Mouse (Mus musculus) intestine, embryonic 14.5 days (tissue): ENCODE data around the gene Alk. TPM values are rescaled to one million over a fixed set of nuclear protein-coding genes. Genes with fewer than 3 reads are reported as not detected.

Experiments
- ATAC-seq: fragments of 200-750 bp; cut with Nextera tagmentation; replicated peaks from 2 replicates; pipeline ENCODE4 v1.8.0; 2017; ENCODE audit warnings: low read depth, moderate number of reproducible peaks, moderate TSS enrichment, moderate library complexity; ENCODE audit not compliant: low FRiP score, low TSS enrichment
- DNase-seq: peaks from one replicate; pipeline ENCODE4 v3.0.0-alpha.2; 2018; ENCODE audit warnings: low spot score
- H3K27ac ChIP-seq: fragments of 300-500 bp; sonication (generic); 2 replicates; pipeline ENCODE4 v1.5.1; 2014; ENCODE audit warnings: low read depth, mild to moderate bottlenecking, control low read depth
- H3K27me3 ChIP-seq: fragments of 300-500 bp; sonication (generic); replicated peaks from 2 replicates; pipeline ENCODE4 v1.6.1; 2014; ENCODE audit warnings: low read length, control low read depth; ENCODE audit not compliant: control insufficient read depth, insufficient read depth
- H3K36me3 ChIP-seq: fragments of 300-500 bp; sonication (generic); 2 replicates; pipeline ENCODE4 v1.6.1; 2014; ENCODE audit warnings: low read length, control low read depth; ENCODE audit not compliant: control insufficient read depth, insufficient read depth
- H3K4me1 ChIP-seq: fragments of 300-500 bp; sonication (generic); replicated peaks from 2 replicates; pipeline ENCODE4 v1.6.1; 2014; ENCODE audit warnings: low read length, control low read depth, mixed read lengths; ENCODE audit not compliant: control insufficient read depth, insufficient read depth
- H3K4me2 ChIP-seq: fragments of 300-500 bp; sonication (generic); 2 replicates; pipeline ENCODE4 v1.6.1; 2014; ENCODE audit warnings: low read length
- H3K4me3 ChIP-seq: fragments of 300-500 bp; sonication (generic); 2 replicates; pipeline ENCODE4 v1.5.1; 2014; ENCODE audit warnings: low read depth, low read length, control low read depth, mixed read lengths
- H3K9ac ChIP-seq: fragments of 300-500 bp; sonication (generic); 2 replicates; pipeline ENCODE4 v1.6.1; 2014; ENCODE audit warnings: mild to moderate bottlenecking, low read length
- H3K9me3 ChIP-seq: fragments of 300-500 bp; sonication (generic); 2 replicates; pipeline ENCODE4 v1.6.1; 2016; ENCODE audit warnings: low read length, control low read depth; ENCODE audit not compliant: control insufficient read depth
- WGBS: fragments of 180-500 bp; shearing (Covaris S2); extraction: QIAGEN DNeasy Blood & Tissue Kit; methylation state at CpG from one replicate; pipeline ENCODE4 v1.1.7; 2014; 5-methylcytosine and 5-hydroxymethylcytosine counted together
- polyA plus RNA-seq: library from polyadenylated mRNA; unstranded; fragments of >200 nt; fragmentation: Nextera tagmentation; extraction: Ambion mirVana; gene quantifications from 2 replicates; pipeline ENCODE4 v1.2.1, GENCODE M21; 2014

Alk gene
- polyA plus RNA-seq, 1 experiment from 2014 or later: 0.61 TPM

DNA sequence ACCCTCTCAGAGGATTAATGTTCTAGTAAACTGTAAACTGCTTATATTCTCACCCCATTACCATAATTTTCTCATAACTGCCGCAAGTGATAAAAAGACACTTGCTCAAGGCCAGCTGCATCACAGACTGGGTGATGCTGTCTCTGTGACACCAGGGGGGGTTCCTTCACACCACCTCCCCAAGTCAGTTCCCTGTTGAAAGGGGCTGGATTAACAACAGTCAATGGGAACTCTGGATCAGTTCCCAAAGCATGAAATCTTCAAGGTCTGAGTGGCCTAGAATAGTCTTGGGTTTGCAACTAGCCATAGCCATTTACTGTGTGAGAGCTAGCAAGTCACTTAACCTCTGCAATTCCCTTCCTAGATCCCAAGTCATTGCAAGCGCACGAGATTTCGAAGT is 492.9 kb downstream of the Alk start:
- Histone ChIP-seq H3K9ac (no peak overlapping the region), H3K27me3 (no peaks in the 10 kb centered on the region), H3K27ac (no peak overlapping the region), H3K4me1 (no peaks in the 10 kb centered on the region), H3K4me3 (no peak overlapping the region), H3K9me3 (no peaks in the 10 kb centered on the region), H3K4me2 (no peak overlapping the region), H3K36me3 (no peaks in the 10 kb centered on the region)
- WGBS: 91% methylated on average over 4 of the region's 4 CpGs
- DNase-seq: no peak
- no peak for ATAC-seq

DNA sequence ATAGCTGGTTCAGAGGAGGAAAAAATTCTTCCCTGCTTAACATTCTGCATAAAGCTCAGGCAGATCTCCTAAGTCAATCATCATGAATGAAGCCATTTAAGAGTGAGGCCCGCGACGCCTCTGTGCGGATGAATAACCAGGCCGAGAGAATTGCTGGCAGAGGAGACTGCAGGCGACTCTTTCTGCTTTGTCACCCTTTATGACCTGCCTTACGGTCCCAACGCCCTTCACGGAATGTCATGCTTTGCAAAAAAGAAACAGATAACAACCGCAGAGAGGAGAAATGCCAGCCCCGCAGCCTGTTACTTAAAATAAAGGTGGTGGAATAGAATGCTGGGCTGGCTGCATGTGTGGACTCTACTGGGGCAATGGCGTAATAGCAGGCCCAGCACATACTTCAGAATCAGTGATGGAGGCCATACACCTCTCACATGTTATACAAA is 517.1 kb downstream of the Alk start:
- ATAC-seq (no peak), DNase-seq (no peak)
- Histone ChIP-seq H3K4me2 (no peak overlapping the region), H3K27ac (no peak overlapping the region), H3K4me3 (no peak overlapping the region), H3K4me1 (no peaks in the 10 kb centered on the region), H3K36me3 (no peaks in the 10 kb centered on the region), H3K9ac (no peak overlapping the region), H3K27me3 (no peaks in the 10 kb centered on the region), H3K9me3 (no peaks in the 10 kb centered on the region)
- WGBS: 82% methylated on average over 12 of the region's 12 CpGs

DNA sequence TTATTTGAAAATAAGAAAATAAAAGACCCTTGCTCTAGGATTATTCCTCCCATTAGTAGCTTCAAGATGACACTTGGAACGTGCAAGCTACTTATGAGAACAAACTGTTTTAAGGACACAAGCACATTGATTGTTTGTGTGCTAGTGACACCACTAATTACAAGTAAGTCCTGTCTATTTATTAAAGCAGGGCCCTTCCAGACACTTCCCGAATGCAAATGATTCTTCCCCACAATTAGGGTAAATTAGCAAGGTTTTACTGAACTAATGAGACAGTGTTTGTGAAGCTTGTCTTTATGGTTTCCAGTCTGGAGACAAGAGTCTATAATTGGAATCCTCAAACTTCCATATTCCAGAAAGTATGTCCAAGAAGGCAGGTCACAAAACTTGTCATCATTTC is 523.0 kb downstream of the Alk start:
- no peaks in the 10 kb centered on the region for H3K27me3 ChIP-seq
- 81% methylated on average over 2 of the region's 2 CpGs for WGBS
- H3K4me2 ChIP-seq: no peak overlapping the region
- no peaks in the 10 kb centered on the region for H3K4me1 ChIP-seq
- H3K9me3 ChIP-seq: no peaks in the 10 kb centered on the region
- no peak overlapping the region for H3K9ac ChIP-seq
- ATAC-seq: no peak
- H3K36me3 ChIP-seq: no peaks in the 10 kb centered on the region
- H3K4me3 ChIP-seq: no peak overlapping the region
- DNase-seq: no peak
- no peak overlapping the region for H3K27ac ChIP-seq

DNA sequence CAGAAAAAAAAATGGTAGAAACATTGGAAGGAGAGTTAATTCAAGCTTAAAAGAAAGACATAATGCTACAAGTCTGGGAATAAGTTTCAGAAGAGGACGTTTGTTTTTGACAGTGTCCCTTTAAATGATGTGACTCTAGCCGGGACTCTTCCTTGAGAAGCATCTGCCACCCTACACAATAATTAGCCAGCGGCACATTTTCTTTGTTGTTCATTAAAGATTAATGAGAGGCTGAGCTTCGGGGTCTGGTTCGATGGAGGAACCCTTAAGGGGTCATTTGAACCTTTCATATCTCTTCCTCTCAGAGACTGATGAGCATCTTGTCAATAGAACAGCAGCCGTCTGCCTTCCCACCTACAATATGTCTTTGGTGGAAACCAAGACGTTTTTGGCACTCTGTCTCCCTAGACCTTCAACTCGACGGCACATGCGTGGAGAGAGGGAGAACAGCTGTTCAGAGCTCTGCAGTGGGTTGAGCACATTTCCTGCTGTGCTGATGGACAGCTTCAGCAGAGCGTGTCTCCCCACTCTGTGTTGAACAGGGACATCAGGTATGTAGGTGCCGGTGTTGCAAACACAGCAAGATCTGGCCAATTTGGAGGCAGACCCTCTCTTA is 528.0 kb downstream of the Alk start:
- no peak overlapping the region for H3K27ac ChIP-seq
- no peak overlapping the region for H3K9ac ChIP-seq
- ATAC-seq (no peak), DNase-seq (peak; percentile 53)
- no peaks in the 10 kb centered on the region for H3K36me3 ChIP-seq
- no peaks in the 10 kb centered on the region for H3K27me3 ChIP-seq
- H3K9me3 ChIP-seq: no peaks in the 10 kb centered on the region
- H3K4me3 ChIP-seq: no peak overlapping the region
- H3K4me1 ChIP-seq: no peaks in the 10 kb centered on the region
- WGBS: 17% methylated on average over 12 of the region's 12 CpGs
- H3K4me2 ChIP-seq: no peak overlapping the region

DNA sequence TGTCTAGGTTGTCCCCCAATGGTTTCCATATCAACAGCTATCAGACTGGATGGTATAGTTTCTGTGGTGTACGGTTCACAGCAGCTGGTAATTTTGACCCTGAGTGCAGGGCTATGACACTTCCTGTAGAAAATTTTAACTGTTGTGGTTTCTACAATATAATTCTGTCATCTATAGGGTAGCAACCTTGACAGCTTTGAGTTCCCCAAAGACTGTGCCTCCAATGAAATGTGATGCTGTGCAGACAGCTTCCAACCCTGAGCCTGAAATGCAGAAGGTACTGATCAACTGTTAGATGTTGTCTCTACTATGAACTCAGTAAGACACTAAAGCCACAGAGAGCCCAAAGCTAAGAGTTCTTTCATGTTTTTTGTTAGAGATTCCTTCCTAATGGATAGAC is 532.6 kb downstream of the Alk start:
- Histone ChIP-seq H3K9me3 (no peaks in the 10 kb centered on the region), H3K36me3 (no peaks in the 10 kb centered on the region), H3K4me2 (no peak overlapping the region), H3K4me1 (no peaks in the 10 kb centered on the region), H3K27me3 (no peaks in the 10 kb centered on the region), H3K9ac (no peak overlapping the region), H3K27ac (no peak overlapping the region), H3K4me3 (no peak overlapping the region)
- DNase-seq (peak; percentile 20), ATAC-seq (no peak)
- WGBS: 77% methylated on average over 1 of the region's 1 CpGs

DNA sequence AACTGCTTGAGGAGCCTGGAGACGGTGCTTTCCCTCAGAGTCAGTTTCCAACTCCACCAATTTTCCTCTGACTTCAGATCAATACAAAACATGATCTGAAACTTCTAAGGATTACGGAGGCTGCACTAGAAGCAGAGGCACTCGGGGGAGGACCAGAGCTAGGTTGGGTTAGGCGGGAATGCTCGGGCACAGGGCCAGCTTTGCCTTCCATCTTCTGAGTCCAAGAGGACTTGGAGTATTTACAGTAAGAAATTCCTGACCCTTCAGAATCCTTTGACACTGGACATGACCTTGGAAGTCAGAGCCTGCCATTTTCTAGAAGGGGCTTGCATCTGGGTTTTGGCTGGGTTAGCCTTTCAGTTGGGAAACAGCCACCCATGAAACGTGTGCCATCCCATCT is 536.3 kb downstream of the Alk start:
- no peaks in the 10 kb centered on the region for H3K9me3 ChIP-seq
- DNase-seq: no peak
- H3K4me3 ChIP-seq: no peak overlapping the region
- WGBS: 77% methylated on average over 6 of the region's 6 CpGs
- no peak overlapping the region for H3K27ac ChIP-seq
- no peaks in the 10 kb centered on the region for H3K36me3 ChIP-seq
- H3K4me1 ChIP-seq: no peaks in the 10 kb centered on the region
- no peak overlapping the region for H3K9ac ChIP-seq
- H3K27me3 ChIP-seq: no peaks in the 10 kb centered on the region
- no peak for ATAC-seq
- H3K4me2 ChIP-seq: no peak overlapping the region

DNA sequence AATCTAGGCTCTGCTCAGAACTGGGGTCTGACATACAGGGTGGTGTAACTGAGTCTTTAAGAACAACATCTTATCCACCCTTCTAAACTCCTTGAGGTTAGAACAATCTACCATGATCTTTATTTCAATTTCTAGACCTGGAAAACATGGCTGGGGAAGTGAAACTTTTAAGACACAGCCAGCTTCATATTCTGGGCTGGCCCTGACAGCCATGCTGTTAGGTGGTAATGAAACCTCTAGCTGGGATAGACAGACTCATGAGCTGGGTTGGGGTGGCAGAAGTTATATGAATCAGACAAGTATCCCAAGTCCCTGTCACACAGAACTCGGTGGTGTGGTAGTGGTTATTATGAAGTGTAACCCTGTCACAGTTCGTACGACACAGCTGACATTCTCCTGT is 541.4 kb downstream of the Alk start:
- DNase-seq (no peak), ATAC-seq (no peak)
- no peak overlapping the region for H3K9ac ChIP-seq
- H3K36me3 ChIP-seq: no peaks in the 10 kb centered on the region
- H3K9me3 ChIP-seq: no peaks in the 10 kb centered on the region
- WGBS: 95% methylated on average over 3 of the region's 3 CpGs
- no peaks in the 10 kb centered on the region for H3K4me1 ChIP-seq
- H3K27me3 ChIP-seq: no peaks in the 10 kb centered on the region
- no peak overlapping the region for H3K27ac ChIP-seq
- H3K4me2 ChIP-seq: no peak overlapping the region
- no peak overlapping the region for H3K4me3 ChIP-seq

DNA sequence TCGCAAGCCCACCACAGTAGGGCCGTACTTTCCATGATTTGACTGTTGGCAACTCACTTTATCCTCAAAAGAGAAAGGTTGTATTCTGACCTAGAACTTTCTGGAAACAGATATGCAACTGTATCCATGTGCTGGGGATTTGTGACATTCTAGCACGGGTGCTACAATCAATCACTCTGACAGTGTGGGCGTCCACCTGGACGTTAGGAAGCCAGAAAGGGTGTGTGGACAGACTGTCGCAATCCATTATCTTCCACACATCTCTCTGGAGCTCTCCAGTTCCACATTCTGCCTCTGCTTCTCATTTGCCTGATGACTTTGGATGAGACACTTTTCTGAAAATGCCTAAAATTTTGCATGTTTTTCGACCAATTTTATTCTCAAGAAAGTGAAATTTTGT is 545.1 kb downstream of the Alk start:
- no peaks in the 10 kb centered on the region for H3K9me3 ChIP-seq
- no peak overlapping the region for H3K9ac ChIP-seq
- WGBS: 44% methylated on average over 7 of the region's 7 CpGs
- no peaks in the 10 kb centered on the region for H3K27me3 ChIP-seq
- no peaks in the 10 kb centered on the region for H3K36me3 ChIP-seq
- no peak overlapping the region for H3K4me2 ChIP-seq
- ATAC-seq (no peak), DNase-seq (no peak)
- no peaks in the 10 kb centered on the region for H3K4me1 ChIP-seq
- H3K27ac ChIP-seq: no peak overlapping the region
- no peak overlapping the region for H3K4me3 ChIP-seq

DNA sequence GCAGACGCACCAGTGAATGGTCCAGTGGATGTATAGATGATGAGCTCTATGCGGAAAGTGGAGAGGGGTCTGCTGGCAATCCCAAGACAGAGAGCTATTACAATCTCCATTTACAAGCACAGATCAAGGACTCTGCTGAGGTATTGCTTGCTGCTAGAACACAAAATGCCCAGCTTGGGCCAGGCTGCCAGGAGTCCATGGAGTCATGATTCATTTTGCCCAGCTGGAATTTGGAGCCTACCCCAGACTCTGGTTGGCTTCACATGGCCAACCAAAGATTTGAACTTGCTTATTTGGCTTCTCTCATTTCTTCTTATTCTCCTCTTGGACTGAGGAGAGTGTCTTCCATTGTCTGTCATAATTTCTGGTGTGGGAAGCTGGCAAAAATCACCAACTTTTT is 558.8 kb downstream of the Alk start:
- no peak for DNase-seq
- 90% methylated on average over 2 of the region's 2 CpGs for WGBS
- Histone ChIP-seq H3K27me3 (no peaks in the 10 kb centered on the region), H3K4me1 (no peaks in the 10 kb centered on the region), H3K27ac (no peak overlapping the region), H3K4me2 (no peak overlapping the region), H3K9me3 (no peaks in the 10 kb centered on the region), H3K4me3 (no peak overlapping the region), H3K36me3 (no peaks in the 10 kb centered on the region), H3K9ac (no peak overlapping the region)
- ATAC-seq: no peak
